Mouse (Mus musculus): Measurements from ENCODE around the gene Rgr.
A peak's percentile ranks its signal among the peaks of the same experiment; 100 is the strongest.

Rgr gene

DNA sequence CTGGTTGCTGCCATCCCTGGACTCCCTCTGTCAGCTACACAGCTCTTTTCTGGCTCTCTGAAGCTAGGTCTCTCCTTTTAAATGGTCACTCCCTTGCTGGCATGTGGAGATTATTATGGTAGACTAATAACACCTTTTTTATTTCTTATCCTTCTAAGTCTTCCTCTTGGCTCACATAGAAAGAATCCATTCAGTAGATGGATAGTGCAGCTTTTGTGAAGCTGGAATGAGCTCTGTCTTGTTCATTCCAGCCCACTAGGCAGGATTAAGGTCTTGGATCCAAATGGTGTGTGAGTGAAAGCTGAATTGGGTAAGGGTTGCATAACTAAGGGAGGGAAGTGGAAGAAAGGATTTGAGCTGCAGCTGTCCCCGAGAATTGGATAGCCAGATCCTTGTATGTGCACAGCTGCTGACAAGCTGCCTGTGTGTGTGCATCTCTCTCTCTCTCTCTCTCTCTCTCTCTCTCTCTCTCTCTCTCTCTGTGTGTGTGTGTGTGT, at the start of gene Rgr:
Gene Rgr, minus strand, starts transcription at position 51 of the 497 bp plus-strand sequence.
- no peak for DNase-seq (ENCODE audit: low spot score in 2 of 2)

GRCm38 (mm10) chr14:37097956-37098530, 49.3 kb upstream of the Rgr start, which contains the start of gene Cdhr1:
Gene Cdhr1 (minus strand): TSS chr14:37098347.
- no peak for DNase-seq (ENCODE audit: low spot score in 2 of 2)

DNA sequence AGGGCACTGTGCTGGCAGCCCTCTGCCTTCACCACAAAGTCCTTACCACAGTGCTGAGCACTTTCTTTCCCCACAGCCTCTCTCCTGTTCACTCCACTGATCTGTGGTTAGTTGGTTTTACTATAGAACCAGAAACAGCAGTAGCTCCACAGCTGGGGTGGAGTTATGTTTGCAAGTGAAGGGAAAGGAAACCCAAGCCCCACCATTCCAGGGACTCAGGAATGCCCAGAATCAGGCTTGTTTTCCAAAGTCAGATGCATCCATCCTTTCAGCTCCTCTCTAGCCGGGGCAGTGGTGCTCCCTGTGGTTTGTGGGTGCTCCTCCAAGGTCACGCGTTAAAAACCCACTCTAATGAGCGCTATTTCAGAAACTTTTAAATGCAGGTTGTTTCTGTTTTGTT, 46.8 kb upstream of the Rgr start:
- no peak for DNase-seq (ENCODE audit: low spot score in 2 of 2)

DNA sequence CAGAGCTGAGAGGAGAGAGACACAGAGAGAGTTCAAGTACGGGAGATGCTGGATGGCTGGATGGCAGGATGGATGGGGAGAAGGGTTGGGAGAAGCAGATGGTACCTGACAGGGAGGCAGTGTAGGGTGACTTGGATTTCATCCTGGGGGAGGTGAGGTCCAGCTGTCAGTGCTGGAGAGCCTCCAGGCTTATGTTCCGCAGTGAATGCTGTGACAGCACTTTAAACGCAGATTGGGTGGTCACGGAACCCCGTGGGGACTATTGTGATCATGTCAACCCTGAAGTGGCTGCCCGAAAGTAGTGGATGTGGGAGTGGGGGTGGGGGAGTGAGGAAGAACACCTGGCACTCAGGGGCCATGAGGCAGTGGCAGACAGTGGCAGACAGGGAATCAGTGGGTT, 45.7 kb upstream of the Rgr start:
- no peak for DNase-seq (ENCODE audit: low spot score in 2 of 2)

GRCm38 (mm10) chr14:37083755-37084154, 35.0 kb upstream of the Rgr start:
- no peak for DNase-seq (ENCODE audit: low spot score in 2 of 2)

DNA sequence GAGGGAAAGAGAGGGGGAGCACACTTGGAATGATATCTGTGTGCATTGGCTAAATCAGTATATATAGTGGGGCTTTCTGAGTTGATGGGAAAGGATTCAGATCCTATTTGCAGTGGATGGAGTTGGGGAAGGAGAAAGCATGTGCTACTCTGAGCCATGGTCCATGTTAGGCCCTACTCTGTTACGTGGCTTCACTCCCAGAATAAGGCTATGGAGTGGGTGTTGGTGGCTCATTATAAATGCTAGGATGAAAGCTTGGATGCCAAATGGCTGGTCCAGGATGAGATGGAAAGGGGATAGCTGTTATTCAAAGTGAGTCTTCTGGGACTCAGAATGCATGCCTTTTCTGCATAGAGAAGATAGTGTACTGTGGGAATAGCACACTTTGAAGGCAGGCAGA, 32.0 kb upstream of the Rgr start:
- DNase-seq (ENCODE audit: low spot score in 2 of 2) = no peak

DNA sequence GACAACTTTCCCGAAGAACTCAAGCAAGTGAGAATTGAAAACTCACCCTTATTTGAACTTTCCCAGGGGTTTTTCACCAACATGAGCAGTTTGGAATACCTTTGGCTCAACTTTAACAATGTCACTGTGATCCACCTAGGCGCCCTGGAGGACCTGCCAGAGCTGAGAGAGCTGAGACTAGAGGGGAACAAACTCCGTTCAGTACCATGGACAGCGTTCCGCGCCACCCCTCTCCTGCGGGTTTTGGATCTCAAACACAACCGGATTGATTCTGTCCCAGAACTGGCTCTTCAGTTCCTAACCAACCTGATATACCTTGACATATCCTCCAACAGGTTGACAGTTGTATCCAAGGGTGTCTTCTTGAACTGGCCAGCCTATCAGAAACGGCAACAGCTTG, 19.8 kb upstream of the Rgr start:
- DNase-seq (ENCODE audit: low spot score in 2 of 2) = peak in 1 of 2 experiments; percentile 18

DNA sequence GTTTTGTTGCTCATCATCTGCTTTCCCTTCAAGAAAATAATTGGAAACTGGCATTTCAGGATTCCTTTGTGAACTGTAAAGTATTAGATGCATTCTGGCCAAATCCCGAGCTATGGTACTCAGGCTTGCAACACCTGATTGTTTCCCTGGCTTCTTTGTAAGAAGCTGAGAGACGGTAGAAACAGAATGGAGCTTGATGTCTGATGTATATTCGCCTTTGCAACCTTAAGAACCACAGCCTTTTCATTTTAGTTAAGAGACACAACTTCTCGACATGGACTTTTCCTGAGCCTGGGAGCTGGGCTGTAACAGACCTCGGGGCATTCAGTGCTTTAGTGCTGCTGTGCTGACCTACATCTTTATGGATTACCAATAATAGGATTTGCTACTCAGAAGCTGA, 18.9 kb upstream of the Rgr start, which contains the start of gene Lrit2:
Gene Lrit2, plus strand, starts transcription at position 301 of the 400 bp plus-strand sequence.
- no peak for DNase-seq (ENCODE audit: low spot score in 2 of 2)

DNA sequence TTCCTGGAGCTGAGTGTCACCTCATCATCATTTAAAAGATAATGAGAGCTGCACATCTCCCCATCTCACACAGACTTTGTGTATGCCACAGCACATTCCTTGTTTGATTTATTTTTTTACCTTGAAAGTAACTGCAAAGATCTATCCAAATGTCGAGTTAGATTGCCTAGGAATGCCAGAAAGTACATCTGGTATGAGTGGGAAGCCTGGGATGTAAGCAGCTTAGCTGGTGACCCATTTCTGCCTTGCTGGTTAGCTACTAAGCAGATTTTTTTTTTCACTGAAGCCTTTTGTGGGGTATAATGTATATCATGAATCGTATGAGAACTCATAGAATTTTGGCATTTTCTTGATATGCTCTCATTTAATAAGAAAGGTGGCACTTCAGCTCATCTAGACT, 17.9 kb upstream of the Rgr start:
- no peak for DNase-seq (ENCODE audit: low spot score in 2 of 2)

- no peak for DNase-seq (ENCODE audit: low spot score in 2 of 2)
Measured at GRCm38 (mm10) chr14:37064849-37065248, 16.1 kb upstream of the Rgr start.

- DNase-seq (ENCODE audit: low spot score in 2 of 2) = no peak
Measured at GRCm38 (mm10) chr14:37034432-37034831, 14.3 kb downstream of the Rgr start.

GRCm38 (mm10) chr14:37033241-37033640, 15.5 kb downstream of the Rgr start:
- DNase-seq (ENCODE audit: low spot score in 2 of 2) = peak; percentile 43 to 77

DNA sequence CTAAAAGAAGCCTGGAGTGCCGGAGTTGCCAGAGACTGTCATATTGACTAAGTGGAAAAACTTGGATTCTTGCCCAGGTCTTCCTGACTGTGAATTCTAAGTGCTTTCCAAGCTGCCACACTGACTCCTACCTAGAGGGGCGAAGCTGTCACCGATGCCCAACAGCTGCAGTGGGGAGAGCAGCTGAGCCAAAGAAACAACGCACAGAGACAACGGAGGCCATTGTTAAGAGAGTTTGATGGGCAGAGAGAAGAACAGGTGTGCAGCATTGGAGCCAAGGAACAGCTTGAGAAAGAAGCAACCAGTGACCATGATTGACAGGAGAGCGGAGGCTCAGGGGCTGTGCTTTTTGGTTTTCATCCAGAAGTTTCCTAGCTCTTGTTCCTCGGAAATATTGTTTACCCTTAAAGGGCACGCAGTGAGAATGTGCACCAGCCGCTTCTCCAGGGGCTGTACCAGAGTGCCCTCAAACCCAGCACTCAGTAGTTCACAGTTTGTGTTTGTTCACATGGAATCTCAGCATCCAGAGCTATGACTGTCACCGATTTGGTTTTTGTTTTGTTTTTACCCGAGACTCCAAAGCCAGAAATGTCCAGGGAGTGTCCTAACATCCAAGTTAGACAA, 16.2 kb downstream of the Rgr start:
- no peak for DNase-seq (ENCODE audit: low spot score in 2 of 2)

- DNase-seq (ENCODE audit: low spot score in 2 of 2) = no peak
Measured at GRCm38 (mm10) chr14:37028555-37028954, 20.2 kb downstream of the Rgr start.

DNA sequence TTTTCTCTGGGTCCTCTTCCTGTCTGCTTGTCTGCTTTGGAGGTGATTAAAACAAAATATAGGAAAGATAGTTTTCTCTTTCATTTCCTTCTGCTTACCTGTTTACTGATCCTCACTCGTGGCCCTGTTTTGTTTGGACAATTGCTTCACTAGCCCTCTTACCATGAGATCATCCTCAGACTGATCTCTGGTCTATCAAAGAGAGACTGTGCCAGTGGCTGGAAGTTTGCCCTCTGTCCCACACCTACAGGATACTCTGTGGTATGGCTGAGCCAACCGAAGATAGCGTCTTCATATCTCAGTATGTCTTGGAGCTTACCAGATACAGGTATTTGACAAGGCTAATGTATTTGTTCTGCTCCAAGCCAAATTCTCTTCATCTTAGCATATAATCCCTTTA, 20.8 kb downstream of the Rgr start:
- DNase-seq (ENCODE audit: low spot score in 2 of 2) = no peak

GRCm38 (mm10) chr14:37027248-37027933, 21.4 kb downstream of the Rgr start:
- no peak for DNase-seq (ENCODE audit: low spot score in 2 of 2)

- no peak for DNase-seq (ENCODE audit: low spot score in 2 of 2)
Measured at GRCm38 (mm10) chr14:37015894-37016293, 32.9 kb downstream of the Rgr start.

GRCm38 (mm10) chr14:37013644-37014043, 35.1 kb downstream of the Rgr start:
- peak in 1 of 2 experiments; percentile 25 for DNase-seq (ENCODE audit: low spot score in 2 of 2)

DNA sequence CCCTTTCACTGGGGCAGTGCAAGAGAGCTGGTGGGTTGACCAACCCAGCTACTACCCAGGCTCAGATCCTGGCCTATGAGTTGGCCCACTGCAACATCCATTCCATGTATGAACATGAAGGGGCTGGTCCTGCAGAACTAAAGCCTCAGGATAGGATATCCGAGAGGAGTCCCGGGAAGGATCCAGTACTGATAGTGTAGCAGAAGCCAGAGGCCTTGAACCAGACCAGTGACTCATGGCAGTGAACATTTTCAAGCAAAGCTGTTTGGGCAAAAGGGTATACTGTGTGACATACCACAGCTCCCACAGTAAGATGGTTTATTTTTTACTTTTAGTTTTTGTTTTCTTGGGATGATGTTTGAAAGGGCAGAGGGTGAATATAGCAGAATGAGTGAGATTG, 39.1 kb downstream of the Rgr start:
- no peak for DNase-seq (ENCODE audit: low spot score in 2 of 2)

DNA sequence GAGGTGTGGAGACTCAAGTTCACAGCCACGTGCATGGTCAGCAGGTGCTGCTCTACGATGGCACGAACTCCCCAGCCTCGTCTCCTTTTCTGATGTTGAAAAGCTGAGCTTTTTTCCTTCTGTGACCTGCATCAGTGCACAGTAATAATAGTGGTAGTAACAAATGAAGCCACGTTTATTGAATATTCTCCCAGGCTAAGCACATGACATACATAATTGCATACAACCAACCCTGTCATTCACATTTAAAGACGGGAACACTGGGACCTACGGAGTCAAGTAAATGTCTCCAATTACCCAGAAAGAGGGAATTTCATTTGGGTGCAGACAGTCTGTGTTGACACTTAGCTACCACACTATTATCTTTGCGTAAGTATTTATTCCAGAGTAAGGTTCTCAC, 42.3 kb downstream of the Rgr start:
- no peak for DNase-seq (ENCODE audit: low spot score in 2 of 2)

DNA sequence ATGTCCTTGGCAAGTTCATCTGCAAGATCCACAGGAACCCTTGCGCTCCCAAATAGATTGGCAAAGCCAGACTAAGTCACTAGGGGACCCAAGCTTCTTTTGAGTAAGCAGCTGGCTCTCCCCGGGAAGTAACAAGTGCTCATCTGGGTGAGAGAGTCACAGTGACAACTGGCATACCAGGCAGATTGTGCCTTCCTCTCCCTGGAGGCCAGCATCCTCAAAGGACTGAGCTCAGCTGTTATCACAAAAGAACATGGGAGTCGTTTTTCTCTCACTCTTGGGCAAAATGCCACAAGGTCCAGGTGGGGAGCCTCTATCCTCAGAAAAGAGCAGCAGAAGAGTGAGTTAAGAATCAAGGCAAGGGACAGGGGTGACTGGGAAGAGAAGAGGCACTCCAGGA, 42.9 kb downstream of the Rgr start:
- no peak for DNase-seq (ENCODE audit: low spot score in 2 of 2)

- no peak for DNase-seq (ENCODE audit: low spot score in 2 of 2)
Measured at GRCm38 (mm10) chr14:37003431-37004095, 45.2 kb downstream of the Rgr start.

All from frontal cortex, postnatal 10 days (tissue).